Mouse (Mus musculus): ENCODE measurements at regions not wholly inside any gene's neighbourhood (a gene's known extent, or its start where the extent isn't known, plus 50 kb on each side); places are given as distances from the start of the nearest gene placed in this dataset.
"Not testable (repeated sequence)": the region's sequence is repeated elsewhere in the genome, so short reads cannot be mapped to it uniquely, and the experiment has no call there.

DNA sequence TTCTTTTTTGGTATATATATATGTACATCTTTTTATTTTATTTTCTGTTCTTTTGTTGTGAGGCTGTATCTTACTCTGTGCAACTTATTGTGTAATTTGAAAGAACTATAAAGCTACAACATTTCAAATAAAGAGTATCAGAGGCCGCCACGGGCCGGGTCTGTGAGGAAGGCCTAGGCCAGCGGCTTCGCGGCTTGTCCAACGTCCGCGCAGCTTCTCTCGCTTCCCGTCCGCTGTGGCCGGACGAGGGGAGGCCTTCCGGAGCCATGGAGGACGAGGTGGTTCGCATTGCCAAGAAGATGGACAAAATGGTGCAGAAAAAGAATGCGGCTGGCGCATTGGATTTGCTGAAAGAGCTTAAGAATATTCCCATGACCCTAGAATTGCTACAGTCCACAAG is 167.4 kb downstream of the Kif21a start:
- not testable (repeated sequence) for H3K4me2 ChIP-seq (ENCODE audit: low read depth, low read length); H3K4me1 ChIP-seq (ENCODE audit: insufficient read depth); H3K9me3 ChIP-seq (ENCODE audit: low read length); H3K36me3 ChIP-seq (replicated peaks; ENCODE audit: insufficient read depth, low read length); H3K27ac ChIP-seq (ENCODE audit: low read depth); H3K27me3 ChIP-seq (ENCODE audit: insufficient read depth, low read length); ATAC-seq; DNase-seq; H3K9ac ChIP-seq (replicated peaks); H3K4me3 ChIP-seq (ENCODE audit: low read depth, low read length)
- WGBS (ENCODE audit: insufficient replicate concordance): 79% methylated on average over 19 of the region's 19 CpGs

DNA sequence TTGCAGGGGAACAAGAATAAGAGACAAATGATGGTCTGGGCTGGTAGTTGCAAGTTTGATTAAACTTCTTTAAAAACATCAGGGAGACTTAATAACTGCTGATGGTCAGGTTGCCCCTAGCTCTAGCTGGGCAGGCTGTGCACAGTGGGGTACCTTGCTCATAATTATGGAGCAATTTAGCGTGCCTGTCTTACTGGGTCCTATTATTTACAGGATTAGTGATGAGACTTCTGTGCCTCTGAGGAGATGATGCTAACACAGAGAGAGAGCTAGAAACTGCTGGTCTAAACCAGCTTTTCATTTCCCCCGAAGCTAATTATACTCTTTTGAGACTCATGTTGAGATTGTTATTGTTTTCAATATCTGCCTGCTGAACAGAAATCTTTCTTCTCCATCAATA is 180.3 kb downstream of the Kif21a start:
- Histone ChIP-seq H3K27ac (ENCODE audit: low read depth) (no peak overlapping the region), H3K36me3 (replicated peaks; ENCODE audit: insufficient read depth, low read length) (no peaks in the 10 kb centered on the region), H3K4me3 (ENCODE audit: low read depth, low read length) (no peak overlapping the region), H3K4me2 (ENCODE audit: low read depth, low read length) (no peak overlapping the region), H3K4me1 (ENCODE audit: insufficient read depth) (no peaks in the 10 kb centered on the region), H3K9me3 (ENCODE audit: low read length) (no peaks in the 10 kb centered on the region), H3K9ac (replicated peaks) (no peak overlapping the region), H3K27me3 (ENCODE audit: insufficient read depth, low read length) (no peaks in the 10 kb centered on the region)
- TF ChIP-seq CTCF (IDR thresholded peaks at IDR 0.05; ENCODE audit: low read depth): no peak
- TF ChIP-seq EP300 (IDR thresholded peaks at IDR 0.05; ENCODE audit: low read depth): no peak
- DNase-seq (no peak), ATAC-seq (no peak)
- 63% methylated on average over 2 of the region's 2 CpGs for WGBS (ENCODE audit: insufficient replicate concordance)

DNA sequence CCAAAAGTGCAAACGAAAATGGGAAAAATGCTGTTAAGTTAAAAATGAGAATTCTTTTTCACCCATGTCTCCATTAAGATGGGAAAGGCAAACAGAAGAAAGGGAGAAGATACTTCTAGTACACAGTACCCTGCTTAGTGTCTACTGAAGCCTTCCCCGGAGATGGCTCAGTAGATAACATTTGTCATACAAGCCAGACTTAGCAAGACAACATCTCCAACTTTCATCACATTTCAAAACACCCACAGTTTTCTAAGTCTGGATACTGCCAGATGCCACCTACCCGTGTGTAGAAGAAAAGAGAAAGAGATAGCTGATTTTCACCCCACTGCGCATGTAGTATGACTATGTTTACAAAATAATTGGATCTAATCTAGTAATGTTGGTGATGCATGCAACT is 174.5 kb upstream of the Cpne8 start:
- not testable (repeated sequence) for H3K36me3 ChIP-seq (replicated peaks; ENCODE audit: insufficient read depth, low read length); H3K4me1 ChIP-seq (ENCODE audit: insufficient read depth); DNase-seq; H3K4me2 ChIP-seq (ENCODE audit: low read depth, low read length); H3K4me3 ChIP-seq (ENCODE audit: low read depth, low read length); H3K9ac ChIP-seq (replicated peaks); ATAC-seq; H3K27ac ChIP-seq (ENCODE audit: low read depth); H3K27me3 ChIP-seq (ENCODE audit: insufficient read depth, low read length); H3K9me3 ChIP-seq (ENCODE audit: low read length)
- 90% methylated on average over 1 of the region's 4 CpGs for WGBS (ENCODE audit: insufficient replicate concordance)

DNA sequence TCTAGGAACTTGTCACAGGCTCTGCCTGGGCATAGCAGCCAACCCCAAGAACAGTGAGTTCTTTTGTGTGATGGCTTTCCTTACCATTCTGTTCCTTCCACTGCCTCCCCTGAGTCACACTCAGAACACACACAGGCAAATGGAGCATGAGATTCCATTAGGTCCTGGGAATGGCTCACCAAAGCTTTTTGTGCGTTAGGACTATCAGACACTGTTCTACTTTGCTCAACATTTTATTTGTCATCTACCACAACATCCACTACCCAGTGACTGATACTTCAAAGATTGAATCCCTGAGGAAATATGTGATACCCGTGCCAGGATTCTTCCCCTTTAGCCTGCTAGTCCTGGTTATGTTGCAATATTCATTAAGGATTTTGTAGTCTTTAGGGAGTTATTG is 172.8 kb upstream of the Cpne8 start:
- H3K27me3 ChIP-seq (ENCODE audit: insufficient read depth, low read length): no peaks in the 10 kb centered on the region
- no peaks in the 10 kb centered on the region for H3K36me3 ChIP-seq (replicated peaks; ENCODE audit: insufficient read depth, low read length)
- no peak for DNase-seq
- WGBS (ENCODE audit: insufficient replicate concordance): 79% methylated on average over 2 of the region's 2 CpGs
- no peaks in the 10 kb centered on the region for H3K9me3 ChIP-seq (ENCODE audit: low read length)
- H3K9ac ChIP-seq (replicated peaks): no peak overlapping the region
- TF ChIP-seq CTCF (IDR thresholded peaks at IDR 0.05; ENCODE audit: low read depth): no peak
- TF ChIP-seq EP300 (IDR thresholded peaks at IDR 0.05; ENCODE audit: low read depth): no peak
- H3K4me2 ChIP-seq (ENCODE audit: low read depth, low read length): no peak overlapping the region
- ATAC-seq: no peak
- H3K4me1 ChIP-seq (ENCODE audit: insufficient read depth): no peaks in the 10 kb centered on the region
- H3K4me3 ChIP-seq (ENCODE audit: low read depth, low read length): no peak overlapping the region
- no peak overlapping the region for H3K27ac ChIP-seq (ENCODE audit: low read depth)

DNA sequence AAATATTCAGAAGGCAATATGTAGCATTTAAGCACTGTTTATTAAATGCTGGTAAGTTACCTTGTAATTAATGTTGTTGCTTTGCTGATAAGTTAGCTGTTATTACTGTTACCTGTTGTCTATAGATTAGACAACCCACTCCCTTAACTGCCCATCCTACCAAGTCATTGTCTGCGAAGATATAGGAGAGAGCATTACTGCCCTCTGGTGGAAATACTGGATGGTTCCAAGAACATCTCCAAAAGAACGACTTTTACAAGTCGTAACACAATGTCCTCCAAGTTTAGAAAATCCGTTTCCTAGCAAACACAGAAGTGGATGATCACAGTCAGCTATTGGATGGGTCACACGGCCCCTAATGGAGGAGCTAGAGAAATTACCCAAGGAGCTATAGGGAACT is 162.2 kb upstream of the Cpne8 start:
- Histone ChIP-seq H3K9ac (replicated peaks) (no peak overlapping the region), H3K27me3 (ENCODE audit: insufficient read depth, low read length) (no peaks in the 10 kb centered on the region), H3K4me2 (ENCODE audit: low read depth, low read length) (no peak overlapping the region), H3K9me3 (ENCODE audit: low read length) (no peaks in the 10 kb centered on the region), H3K4me3 (ENCODE audit: low read depth, low read length) (no peak overlapping the region), H3K36me3 (replicated peaks; ENCODE audit: insufficient read depth, low read length) (no peaks in the 10 kb centered on the region), H3K4me1 (ENCODE audit: insufficient read depth) (no peaks in the 10 kb centered on the region), H3K27ac (ENCODE audit: low read depth) (no peak overlapping the region)
- 29% methylated on average over 5 of the region's 5 CpGs for WGBS (ENCODE audit: insufficient replicate concordance)
- ATAC-seq (no peak), DNase-seq (no peak)
- peak; percentile 65 for TF ChIP-seq CTCF (IDR thresholded peaks at IDR 0.05; ENCODE audit: low read depth)
- no peak for TF ChIP-seq EP300 (IDR thresholded peaks at IDR 0.05; ENCODE audit: low read depth)

DNA sequence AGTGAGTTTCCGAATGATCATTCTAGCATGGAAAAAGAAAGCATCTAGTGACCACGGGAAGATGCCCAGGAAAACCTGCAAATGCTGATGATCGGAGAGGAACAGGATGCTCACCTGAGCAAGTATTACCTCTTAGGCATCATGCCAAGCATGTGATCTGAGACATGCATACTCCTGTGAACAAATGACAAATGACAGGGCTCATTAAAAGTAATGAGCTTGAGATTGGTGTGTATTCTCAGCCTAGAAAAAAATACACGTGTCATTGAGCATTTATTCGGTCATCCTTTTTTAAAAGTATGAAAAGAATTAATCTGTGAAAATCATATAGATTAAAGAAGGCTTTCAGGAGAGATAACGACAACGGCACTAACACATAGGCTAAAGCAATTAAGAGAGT is 156.4 kb upstream of the Cpne8 start:
- H3K4me3 ChIP-seq (ENCODE audit: low read depth, low read length): no peak overlapping the region
- H3K9ac ChIP-seq (replicated peaks): no peak overlapping the region
- no peaks in the 10 kb centered on the region for H3K4me1 ChIP-seq (ENCODE audit: insufficient read depth)
- no peak overlapping the region for H3K4me2 ChIP-seq (ENCODE audit: low read depth, low read length)
- no peak for TF ChIP-seq CTCF (IDR thresholded peaks at IDR 0.05; ENCODE audit: low read depth)
- TF ChIP-seq EP300 (IDR thresholded peaks at IDR 0.05; ENCODE audit: low read depth): no peak
- no peaks in the 10 kb centered on the region for H3K9me3 ChIP-seq (ENCODE audit: low read length)
- H3K27ac ChIP-seq (ENCODE audit: low read depth): no peak overlapping the region
- no peaks in the 10 kb centered on the region for H3K36me3 ChIP-seq (replicated peaks; ENCODE audit: insufficient read depth, low read length)
- DNase-seq (no peak), ATAC-seq (no peak)
- no peaks in the 10 kb centered on the region for H3K27me3 ChIP-seq (ENCODE audit: insufficient read depth, low read length)
- 83% methylated on average over 7 of the region's 7 CpGs for WGBS (ENCODE audit: insufficient replicate concordance)

DNA sequence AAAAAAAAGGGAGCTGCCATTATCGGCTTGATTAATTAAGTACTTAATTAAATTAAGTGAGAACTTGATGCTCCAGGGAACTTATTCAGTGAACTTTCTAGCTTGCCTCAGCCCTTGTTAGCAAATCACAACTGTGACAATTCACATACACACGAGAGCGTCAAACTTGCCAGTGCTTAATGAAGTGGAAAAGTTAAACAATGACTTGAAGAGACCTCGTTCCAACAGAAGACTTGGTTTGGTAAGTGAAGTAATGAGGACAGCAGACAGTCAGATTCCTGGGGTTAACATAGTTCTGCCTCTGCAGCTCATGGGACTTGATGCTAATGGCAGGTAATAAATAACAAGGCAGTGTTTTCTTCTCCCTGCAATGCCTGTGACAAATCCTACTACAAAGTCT is 148.6 kb upstream of the Cpne8 start:
- Histone ChIP-seq H3K4me1 (ENCODE audit: insufficient read depth) (no peaks in the 10 kb centered on the region), H3K4me3 (ENCODE audit: low read depth, low read length) (no peak overlapping the region), H3K27me3 (ENCODE audit: insufficient read depth, low read length) (no peaks in the 10 kb centered on the region), H3K4me2 (ENCODE audit: low read depth, low read length) (no peak overlapping the region), H3K27ac (ENCODE audit: low read depth) (no peak overlapping the region), H3K9me3 (ENCODE audit: low read length) (no peaks in the 10 kb centered on the region), H3K36me3 (replicated peaks; ENCODE audit: insufficient read depth, low read length) (no peaks in the 10 kb centered on the region), H3K9ac (replicated peaks) (no peak overlapping the region)
- DNase-seq (no peak), ATAC-seq (no peak)
- no peak for TF ChIP-seq EP300 (IDR thresholded peaks at IDR 0.05; ENCODE audit: low read depth)
- TF ChIP-seq CTCF (IDR thresholded peaks at IDR 0.05; ENCODE audit: low read depth): no peak
- 52% methylated on average over 4 of the region's 4 CpGs for WGBS (ENCODE audit: insufficient replicate concordance)
